Mouse (Mus musculus) induced T-regulatory cell, adult 2 months (primary cell): ENCODE measurements around the gene Npw.
"Not testable (repeated sequence)": the region's sequence is repeated elsewhere in the genome, so short reads cannot be mapped to it uniquely, and the experiment has no call there.

Experiments used
- DNase-seq: peaks from one replicate; pipeline ENCODE4 v3.0.0-alpha.2; 2012; ENCODE audit warnings: low read depth

Npw gene

DNA sequence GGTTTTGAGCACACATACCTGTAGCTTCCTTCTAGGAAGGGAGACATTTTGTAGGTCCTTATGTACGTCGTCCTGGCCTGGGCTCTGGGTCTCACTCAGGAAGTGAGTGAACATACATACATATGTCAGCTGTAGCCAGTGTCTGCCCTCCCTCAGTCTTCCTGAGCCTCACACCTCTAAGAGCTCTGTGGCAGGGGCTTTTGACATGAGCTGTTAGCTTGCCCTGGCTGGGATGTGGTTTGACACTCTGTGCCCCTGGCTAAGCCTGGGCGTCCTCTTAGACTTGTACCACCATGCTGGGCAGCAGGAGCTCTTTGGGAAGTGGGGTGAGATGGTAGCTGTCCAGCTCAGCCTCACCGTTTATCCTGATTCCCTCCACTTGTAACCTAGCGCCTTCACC, 13.1 kb upstream of the Npw start:
- DNase-seq, result peak; percentile 43

DNA sequence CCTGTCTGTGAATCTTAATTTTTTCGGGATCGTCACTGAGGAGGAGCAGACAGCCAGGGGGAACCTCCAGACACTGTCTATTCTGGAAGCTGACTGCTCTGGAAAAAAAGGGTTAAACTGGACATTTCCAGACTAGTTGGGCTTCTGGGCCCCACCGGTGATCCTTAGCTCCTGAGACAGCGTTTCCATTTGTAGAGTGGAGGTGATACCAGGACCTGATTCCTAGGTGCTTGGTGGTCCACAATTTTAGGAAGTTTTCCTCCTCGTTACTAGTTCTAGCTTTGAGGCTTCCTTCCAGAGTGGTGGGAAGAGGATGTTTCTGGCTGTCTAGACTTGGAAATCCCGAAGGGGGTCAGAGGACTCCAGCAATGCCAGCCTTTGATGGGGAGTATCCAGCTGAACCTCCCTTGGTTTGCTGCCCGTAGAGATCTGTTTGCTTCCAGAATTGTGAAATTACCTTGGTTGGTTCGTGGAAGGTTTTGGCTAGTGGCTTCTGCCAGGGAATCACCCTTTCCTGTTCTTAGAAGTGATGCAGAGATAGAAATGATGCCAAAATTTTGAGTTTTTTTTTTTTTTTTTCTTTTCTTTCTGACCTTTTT, 12.1 kb upstream of the Npw start:
- DNase-seq, result no peak

DNA sequence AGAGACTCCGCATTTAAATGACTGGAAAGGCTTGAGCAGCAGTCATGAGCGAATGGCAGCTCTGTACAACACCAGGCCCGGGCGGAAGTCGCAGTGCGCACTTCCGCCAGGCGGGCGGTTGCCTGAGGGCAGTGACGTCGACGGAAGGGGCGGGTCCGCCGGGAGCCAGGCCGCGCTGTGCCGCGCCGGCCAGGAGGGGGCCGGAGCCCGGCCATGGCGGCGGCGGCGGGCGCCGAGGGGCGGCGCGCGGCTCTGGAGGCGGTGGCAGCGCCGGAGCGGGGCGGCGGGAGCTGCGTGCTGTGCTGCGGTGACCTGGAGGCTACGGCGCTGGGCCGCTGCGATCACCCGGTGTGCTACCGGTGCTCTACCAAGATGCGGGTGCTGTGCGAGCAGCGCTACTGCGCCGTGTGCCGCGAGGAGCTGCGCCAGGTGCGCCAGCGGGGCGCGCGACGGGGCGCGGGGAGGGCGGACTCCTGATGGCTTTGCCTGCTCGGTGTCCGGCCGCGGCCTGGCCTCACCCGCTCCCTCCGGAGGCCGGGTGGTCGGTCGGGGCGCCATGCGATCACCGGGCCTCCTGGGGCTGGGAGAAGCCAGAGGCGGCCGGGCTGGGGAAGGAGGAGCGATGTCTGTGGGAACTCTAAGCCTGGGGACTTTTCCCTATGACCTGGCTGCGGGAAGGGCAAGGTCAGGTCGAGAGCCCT, 11.4 kb upstream of the Npw start, which contains the start of gene Zfp598:
Gene Zfp598, plus strand, starts transcription at position 143 of the 701 bp plus-strand sequence.
- DNase-seq, result peak; percentile 95

DNA sequence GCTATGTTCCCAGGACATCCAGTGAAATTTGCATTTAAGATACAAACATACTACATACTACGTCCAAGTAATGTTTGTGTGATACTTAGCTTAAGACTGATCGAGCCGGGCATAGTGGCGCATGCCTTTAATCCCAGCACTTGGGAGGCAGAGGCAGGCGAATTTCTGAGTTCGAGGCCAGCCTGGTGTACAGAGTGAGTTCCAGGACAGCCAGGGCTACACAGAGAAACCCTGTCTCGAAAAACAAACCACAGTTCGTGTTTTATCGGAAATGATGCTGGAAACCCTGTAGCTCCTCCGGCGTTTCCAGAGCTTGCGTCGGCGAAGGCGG, 10.9 kb upstream of the Npw start:
- DNase-seq, result not testable (repeated sequence)

DNA sequence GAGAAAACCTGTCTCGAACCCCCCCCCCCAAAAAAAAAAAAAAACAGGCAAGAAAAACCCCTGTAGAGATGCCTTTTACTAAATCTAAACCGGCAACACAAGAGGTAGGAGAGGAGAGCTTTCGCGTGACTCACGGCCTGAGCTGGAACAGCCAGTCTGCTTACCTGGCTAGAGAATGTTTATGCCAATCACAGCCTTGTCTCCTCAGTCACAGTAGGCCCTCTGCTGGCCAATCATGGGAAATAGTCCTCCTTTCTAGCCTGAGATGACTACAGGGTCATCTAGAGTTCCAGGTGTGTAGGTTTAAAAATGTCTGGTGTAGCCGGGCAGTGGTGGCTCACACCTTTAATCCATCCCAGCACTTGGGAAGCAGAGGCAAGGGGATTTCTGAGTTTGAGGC, 9.2 kb upstream of the Npw start:
- peak; percentile 85 for DNase-seq

DNA sequence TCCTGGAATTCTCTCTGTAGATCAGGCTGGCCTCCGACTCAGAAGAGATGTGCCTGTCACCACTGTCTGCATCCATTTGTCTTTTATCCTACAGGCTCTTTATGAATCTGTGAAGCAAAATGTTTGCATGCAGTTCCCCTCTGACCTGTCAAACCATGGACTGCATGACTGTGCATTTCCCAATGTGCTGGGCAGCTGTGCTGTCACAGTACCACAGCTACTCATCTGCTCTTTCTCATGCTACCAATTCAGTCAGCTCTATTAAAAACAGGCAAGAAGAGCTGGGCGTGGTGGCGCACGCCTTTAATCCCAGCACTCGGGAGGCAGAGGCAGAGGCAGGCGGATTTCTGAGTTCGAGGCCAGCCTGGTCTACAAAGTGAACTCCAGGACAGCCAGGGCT, 8.8 kb upstream of the Npw start:
- not testable (repeated sequence) for DNase-seq

DNA sequence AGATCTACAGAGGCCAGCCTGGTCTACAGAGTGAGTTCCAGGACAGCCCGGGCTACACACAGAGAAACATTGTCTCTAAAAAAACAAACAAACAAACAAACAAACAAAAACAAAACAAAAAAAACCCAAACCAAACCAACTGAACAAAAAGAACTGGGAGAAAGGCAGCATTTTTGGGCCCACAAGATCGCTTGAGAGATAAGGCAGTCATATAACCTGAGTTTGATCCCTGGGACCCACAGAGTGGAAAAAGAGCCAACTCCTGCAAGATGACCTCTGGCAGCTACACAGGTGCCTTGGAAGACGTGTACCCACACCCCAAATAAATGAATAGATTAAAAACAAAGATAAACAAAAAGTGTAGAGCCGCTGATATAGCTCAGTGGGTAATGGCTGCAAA, 3.3 kb downstream of the Npw start:
- no peak for DNase-seq

DNA sequence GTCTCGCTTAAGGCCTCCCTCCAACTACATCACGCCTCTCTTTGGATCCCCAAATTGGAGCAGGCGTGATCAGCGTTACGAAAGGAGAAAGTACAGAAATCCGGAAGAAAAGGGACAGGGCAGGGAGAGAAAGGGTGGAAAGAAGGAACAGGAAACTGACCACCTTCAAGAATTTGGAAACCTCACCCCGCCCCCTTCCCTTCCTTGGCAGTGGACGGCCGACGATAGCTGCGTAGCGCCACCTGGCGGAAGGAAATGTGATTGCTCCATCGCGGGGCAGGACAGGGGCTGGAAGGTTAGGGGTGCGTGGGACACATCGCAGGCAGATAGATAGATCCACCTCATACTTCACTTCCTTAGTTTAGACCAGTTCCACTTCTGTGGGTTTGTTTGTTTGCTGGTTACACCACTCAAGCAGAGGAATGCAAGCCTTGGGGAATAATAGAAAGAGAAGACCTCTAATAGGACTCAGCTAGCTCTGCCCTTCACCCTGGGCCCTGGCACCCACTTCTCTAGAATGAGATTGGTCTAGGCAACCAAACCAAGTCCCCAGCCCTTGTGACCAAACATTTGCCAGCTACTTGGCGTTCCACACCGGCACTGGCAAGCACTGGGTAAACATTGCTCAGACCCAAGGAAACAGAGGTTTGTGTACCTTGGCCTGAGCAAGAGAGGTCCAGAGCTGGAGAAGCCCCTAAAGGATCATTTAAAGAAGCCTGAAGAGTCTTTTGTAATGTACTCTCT, 4.1 kb downstream of the Npw start:
- peak; percentile 88 for DNase-seq

DNA sequence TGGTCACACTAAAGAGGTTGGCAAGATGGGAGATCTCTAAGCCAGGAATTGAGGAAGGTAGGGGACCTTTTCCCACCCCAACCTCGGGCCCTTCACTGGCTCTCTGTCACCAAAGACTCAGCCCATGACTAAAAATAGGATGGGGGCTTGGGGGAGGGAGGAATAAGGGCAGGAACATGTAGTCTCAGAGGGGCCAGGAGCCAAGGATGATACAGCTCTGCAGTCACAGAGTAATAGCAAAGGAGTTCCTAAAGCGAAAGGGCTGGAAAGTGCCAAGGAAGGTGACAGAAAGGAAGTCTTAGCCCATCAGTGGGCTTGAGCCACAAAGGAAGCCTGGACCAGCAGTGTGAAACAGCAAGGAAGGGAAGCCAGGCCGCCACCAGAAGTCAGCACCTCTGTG, 6.4 kb downstream of the Npw start:
- DNase-seq, result no peak

DNA sequence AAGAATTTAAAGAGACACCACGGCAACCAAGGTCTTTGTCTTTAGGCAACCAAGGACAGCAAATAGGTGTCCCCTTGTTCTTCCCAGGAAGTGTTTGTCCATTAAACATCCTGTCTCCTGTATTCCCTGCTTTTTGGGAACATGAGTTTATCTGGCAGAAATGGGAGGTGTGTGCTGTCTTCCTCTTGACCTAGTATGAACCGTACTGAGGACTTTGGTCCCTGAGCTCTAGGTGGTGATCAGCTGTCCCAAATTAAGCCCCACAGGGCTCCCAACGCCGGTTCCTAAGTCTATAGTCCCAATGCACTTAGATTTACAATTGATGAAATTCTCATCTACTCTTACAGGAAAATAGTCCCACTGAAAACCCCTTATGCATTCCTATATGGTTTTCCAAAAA, 7.5 kb downstream of the Npw start:
- DNase-seq, result no peak

DNA sequence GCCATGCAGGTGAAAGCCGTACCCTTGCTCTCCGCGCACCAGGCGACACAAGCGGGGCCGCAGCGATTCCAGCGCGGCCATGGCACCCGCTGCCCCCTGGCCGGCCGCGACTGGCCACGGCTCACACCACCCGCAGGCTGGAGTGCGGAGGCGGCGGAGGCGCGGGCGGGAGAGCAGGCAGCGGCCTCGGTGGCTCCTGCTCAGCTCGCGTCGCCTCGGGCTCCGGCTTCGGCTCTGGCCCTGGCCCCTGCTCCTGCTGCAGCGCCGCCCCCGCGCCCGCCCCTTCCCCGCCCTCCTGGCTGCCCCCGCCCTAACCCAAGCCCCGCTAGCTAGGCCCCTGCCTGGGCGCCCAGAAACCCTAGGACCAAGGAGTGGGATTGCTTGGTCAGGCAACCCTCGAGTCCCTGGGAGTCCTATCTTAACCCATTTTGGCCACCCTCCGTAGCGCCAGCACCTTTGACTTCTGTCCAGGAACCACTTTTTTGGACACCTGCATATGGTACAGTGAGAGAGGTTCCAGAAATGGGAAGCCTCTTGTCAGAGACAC, 8.1 kb downstream of the Npw start, which contains the start of gene Slc9a3r2:
Gene Slc9a3r2, minus strand, starts transcription at position 258 of the 547 bp plus-strand sequence.
- DNase-seq, result peak; percentile 37

DNA sequence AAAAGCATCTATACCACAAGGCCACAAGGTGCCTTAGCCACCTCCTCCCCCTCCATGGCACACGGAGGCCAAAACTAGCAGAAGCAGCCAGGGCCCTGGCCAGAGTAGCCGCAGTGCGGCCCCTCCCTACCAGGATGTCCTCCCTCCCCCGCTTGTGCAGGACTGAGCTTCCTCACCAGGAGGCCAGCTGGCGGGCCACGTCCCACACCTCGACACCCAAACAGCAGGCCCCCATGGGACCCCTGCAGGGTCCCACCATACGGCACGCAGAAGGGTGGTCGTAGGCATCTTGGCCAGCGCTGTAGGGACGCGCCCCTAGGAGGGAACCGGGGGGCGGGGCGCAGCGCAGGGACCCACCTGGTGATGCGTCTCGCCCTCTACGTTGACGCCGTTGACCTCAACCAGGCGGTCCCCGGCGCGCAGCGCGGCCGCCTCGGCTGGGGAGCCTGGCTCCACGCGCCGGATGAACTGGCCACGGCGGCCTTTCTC, 8.6 kb downstream of the Npw start:
- peak; percentile 34 for DNase-seq

DNA sequence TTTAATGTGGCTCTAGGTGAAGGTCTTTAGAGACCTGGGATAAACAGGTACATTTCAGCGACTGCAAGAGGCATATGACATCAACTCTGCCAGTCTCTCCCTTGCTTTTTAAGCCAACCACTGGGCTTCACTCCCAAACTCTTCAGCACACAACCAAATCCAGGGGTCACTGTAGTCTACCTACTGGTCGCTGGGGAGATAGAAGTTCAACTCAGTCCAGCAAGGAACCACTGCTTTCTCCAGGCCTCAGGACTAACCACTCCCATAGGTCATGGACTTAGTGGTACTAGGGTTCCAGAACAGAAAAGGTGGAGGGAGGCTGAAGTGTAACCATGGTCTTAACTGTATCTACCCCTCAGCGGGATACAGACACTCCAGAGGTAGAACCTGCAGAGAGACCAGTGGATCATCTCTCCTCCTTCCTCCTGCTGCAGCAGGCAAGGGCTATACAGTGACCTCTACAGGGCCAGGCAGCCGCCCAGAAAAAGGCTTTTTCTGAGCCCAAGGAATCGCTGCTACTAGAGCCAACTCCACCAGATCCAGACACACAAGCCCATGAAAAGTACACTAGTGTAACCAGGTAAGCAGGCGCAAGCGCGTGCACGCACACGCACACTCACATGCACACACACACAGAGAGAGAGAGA, 9.4 kb downstream of the Npw start:
- no peak for DNase-seq

DNA sequence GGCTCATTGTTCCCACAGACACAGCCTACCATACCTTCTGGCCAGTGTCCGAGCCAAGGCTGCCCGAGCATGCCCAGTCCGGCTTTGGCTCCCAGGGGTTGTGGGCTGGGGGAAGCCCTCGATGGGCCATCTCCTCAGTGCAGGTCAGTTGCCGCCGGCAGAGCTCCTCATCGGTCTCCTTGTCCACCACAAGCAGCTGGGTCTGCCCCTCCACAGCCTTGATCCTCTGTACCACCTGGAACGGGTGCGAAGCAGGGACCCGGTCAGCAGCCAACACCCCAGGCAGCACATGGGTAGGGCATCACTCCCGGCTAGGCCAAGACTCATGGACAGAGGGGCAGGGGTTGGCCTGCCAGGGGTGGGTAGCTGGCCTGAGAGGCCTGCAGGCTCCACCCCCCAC, 10.8 kb downstream of the Npw start:
- DNase-seq, result no peak

DNA sequence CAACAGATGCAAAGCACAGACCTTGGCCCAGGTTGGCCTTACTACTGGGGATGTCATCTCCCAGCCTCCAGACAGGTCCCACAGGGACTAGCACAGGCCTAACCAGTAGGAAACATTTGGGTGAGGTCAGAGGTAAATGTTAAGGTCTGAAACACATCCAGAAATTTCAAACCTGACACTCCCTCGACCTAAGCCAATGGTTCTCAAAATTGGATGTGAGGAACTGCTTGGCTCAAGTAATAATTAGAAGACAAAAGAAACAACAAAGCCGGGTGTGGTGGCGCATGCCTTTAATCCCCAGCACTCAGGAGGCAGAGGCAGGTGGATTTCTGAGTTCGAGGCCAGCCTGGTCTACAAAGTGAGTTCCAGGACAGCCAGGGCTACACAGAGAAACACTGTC, 11.9 kb downstream of the Npw start:
- no peak for DNase-seq

DNA sequence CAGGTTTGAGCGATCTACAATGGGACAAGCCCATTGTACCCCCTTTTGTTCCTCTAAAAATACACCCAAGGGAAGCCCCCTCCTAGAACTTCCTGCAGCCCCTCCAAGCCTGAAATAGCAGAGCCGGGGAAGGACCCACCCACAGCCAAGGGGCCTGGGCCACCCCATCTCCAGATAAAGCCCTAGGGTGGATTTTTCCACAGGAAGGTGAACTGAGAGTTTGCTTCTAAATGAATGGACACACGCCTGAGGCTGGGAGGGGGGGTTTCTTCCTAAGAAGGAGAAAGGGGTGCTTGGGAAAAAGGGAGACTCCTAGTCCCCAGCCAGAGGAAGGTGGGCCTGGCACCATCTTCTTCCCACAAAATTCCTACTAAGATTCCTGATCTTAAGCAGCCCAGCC, 12.3 kb downstream of the Npw start:
- no peak for DNase-seq

DNA sequence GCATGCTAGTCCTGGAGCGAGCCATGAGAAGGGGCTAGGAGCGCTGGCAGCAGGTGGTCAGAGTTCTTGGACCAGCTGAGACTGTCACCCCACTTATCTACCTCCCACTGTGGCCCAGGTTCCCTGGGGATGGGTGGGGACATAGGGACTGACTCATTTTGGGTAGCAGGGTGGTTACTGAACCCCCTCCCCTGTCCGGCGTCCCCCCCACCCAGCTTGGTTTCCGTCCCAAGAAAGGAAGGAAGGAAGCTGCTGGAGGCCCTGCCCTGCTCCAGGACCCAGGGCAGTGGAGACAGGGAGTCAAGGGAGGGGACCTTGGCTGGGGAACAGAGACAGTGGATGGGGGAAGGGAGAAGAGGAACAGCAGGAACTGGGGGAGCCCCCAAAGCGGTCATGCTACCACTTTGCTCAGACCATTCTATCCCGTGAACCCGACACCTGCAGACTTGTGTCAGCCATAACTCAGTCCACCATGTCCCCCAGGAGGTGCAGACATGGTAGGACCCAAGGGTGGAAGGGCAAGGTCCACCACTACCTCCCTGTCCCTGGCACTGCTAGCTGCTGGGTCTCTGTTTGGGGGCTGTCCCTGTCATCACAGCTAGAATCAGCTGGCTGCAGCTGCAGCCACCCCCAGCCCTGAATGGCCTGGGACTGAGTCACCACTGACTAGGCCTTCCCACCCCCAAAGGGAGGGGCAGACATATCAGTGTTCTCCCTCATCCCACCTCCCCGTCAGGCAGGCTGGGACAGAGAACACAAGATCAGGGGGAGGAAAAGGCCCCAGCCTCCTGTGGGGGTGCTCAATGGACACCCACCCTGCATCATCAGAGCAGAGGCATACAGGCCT, 13.2 kb downstream of the Npw start:
- DNase-seq, result no peak

DNA sequence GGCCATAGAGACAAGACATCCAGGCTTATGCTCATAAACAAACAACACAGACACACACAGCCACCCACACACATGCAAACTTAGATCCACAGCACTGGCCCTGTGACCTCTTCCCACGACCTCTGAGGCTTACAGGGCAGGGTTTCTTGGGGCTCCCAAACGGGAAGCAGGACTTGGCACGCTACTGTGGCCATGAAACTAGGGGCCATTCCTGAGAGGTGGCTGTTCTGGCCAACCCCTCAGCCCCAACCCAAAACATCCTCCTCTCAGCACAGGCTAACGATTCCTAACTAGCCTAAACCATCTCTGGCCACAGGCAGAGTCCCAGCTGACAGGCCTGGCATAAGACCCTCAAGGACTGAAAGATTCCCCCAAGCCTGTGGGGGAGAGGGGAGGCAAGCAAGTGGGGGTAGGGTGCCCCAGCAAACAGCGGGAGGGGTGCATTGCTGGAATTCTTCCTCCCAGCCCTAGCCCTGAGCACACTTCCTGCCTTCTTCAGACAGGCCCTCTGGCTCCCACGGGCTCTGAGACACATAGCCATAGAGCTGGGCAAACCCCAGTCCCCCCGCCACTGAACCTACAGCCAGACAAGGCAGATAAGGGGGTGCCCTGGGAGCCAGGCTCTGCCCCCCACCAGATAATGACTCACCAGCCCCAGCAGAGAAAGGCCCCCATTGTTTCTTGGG, 14.1 kb downstream of the Npw start:
- DNase-seq, result no peak

DNA sequence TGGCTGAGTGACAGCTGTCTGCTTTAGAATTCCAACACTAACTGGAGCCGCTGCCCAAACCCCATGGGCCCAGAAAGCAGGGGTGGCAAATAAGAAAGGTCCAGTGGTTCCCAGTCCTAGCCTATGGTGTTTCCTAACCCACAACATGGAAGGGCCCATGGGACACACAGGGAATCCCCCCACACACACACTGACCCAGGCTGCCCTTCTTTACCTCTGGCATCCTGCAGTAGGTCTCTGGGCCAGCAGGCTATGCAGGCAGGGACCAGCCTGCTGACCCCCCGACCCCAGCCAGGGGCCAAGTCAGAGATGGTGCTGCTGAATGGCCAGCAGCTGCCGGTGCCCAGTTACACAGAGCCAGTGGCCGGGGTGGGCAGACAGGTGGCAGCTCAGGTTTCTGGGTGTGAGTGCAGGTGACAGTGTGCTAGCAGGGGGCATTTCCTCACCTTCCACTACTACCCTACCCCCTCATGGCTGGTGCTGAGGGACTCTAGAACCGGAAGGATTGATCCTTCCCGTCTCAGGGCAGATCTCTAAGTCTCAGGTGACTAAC, 15.4 kb downstream of the Npw start:
- no peak for DNase-seq

DNA sequence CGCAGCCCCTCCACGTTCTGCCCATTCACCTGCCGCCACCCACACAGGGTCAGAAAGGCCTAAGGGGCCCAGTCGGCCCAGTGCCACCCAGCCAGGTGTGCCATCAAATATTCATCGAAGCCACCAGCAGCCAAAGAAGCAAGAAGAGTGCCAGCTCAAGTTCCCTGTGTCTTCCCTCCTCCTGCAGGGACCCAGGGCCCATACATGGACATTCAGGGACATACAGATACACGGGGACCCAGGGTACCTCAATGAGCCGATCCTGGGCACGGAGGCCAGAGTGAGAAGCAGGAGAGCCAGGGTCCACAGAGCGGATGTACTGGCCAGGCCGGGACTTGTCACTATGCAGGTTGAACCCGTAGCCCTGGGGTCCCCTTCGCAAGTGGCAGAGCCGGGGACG, 16.3 kb downstream of the Npw start:
- no peak for DNase-seq

DNA sequence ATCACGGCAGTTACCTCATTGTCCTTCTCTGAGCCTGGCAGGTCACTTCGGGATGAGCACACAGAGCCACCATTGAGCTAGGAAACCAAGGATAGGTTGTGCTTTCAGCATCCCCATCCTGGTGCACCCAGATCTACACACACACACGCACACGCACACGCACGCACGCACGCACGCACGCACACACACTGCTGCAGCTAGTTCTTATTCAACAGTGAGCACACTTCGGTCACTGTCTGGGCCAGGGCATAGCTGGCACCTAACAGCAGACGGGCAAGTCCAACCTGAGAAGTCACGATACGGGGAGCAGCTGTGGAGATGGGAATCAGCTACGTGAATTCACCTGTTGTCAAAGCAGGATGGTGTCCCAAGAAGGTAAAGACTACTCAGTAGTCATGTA, 17.7 kb downstream of the Npw start:
- DNase-seq, result no peak
